Mouse (Mus musculus): ENCODE data around the gene Rpl36.

Rpl36 gene

GRCm38 (mm10) chr17:56647546-56647945 lies 34.3 kb downstream of the Rpl36 start:
- no peak for DNase-seq (ENCODE audit: low spot score)

DNA sequence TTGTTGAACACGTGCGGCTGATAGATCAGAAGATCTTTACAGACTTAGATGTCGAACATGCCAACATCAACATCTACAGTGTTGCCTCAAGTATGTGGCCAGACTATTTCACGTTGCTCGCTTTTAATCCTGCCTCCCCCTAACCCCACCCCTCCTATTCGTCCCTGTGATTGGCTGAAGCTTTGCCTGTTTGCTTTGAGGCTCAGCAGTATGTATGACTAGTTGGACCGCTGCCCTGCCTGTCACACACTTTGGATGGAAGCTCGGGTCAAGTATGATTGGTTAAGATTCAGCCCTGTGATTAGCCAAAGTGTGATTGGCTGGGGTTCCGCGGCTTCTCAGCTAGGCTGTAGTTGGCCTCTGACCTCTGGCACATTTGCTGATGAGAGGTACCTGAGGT lies 38.6 kb downstream of the Rpl36 start:
- DNase-seq (ENCODE audit: low spot score): no peak

DNA sequence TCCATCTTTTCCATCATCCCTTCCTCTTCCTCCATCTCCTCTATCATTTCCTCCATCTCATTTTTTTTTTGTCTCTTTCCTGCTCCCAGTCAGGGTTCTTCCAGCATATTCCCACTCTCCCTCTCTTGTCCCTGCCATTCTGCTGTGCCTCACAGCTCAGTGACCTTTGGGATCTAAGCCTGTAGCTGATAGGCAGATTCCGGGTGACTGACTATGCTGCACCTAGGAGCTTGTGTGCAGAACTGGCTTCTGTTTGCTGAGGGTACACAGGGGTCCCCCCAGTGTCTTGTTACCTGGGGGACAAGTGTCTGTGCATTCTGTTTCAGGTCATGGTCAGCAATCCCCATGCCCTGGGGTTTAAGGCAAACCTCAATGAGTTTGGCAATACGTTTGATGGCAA lies 41.6 kb downstream of the Rpl36 start:
- no peak for DNase-seq (ENCODE audit: low spot score)

- DNase-seq (ENCODE audit: low spot score): no peak
Measured at GRCm38 (mm10) chr17:56655311-56655710, 42.1 kb downstream of the Rpl36 start.

- DNase-seq (ENCODE audit: low spot score): no peak
Measured at GRCm38 (mm10) chr17:56656171-56656570, 43.0 kb downstream of the Rpl36 start.

DNA sequence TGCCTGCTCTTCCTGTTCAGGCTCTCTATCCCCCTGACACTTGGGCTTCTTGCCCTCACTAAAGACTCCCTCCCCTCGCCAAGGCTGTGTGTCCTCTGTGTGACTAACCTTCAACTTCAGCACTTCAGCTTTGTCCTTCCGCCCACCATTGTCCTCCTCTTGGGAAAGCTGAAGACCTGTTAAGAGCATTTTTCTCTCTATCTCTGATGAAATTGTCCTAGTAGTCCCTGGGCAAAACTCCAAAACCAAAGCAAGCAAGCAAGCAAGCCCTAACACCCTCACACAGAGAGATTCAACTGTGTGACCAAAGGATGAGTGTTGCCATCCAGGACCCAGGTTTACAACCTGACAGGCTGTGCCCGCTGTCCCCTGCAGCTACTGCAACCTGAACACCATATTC lies 50.4 kb downstream of the Rpl36 start:
- DNase-seq (ENCODE audit: low spot score): no peak

All from layer of hippocampus, adult 11-12 months (tissue).